Mouse (Mus musculus): ENCODE results near the gene Ppp1r12c. TPM values are rescaled to one million over a fixed set of nuclear protein-coding genes. Genes with fewer than 3 reads are reported as not detected.

Ppp1r12c gene
- total and polyA plus RNA-seq, 3 experiments = 64.2 to 153 TPM; not detected in 1

DNA sequence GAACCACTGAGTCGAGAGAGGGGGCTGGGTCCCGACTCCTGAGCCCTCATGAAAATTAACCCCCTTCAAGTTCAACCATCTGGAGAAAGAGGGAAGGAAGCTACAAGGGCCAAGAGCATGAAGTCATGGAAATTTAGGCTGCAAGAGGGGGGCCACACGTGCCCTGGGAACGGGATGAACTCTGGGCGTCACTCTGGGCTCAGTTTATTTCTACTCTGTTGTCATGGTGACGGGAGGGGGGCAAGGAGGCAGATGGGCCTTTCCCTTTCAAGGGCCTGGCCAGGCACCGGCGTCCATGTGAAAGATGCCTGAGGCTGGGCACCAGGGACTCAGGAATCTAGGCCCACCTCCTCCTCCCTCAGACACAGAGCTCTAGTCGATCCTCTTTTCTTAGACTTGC lies 3.2 kb downstream of the Ppp1r12c start:
- DNase-seq (ENCODE audit: low read depth, low spot score) = no peak
- peaks cover 2 to 31% of the 10 kb centered on the region in 2 experiments for H3K4me1 ChIP-seq (ENCODE audit: control insufficient read depth in 1 of 2, insufficient read depth in 2 of 2, low read length in 2 of 2)
- H3K27ac ChIP-seq (ENCODE audit: control insufficient read depth, low read depth, low read length) = no peak overlapping the region
- TF ChIP-seq MAZ (IDR thresholded peaks at IDR 0.05; ENCODE audit: low read depth, low read length) (no peak), ZMIZ1 (IDR thresholded peaks at IDR 0.05; ENCODE audit: low read depth, low read length) (no peak), TBP (IDR thresholded peaks at IDR 0.05; ENCODE audit: low read depth, low read length) (no peak)
- H3K79me2 ChIP-seq (ENCODE audit: control insufficient read depth, insufficient read depth, low read length, poor library complexity) = peaks cover 59% of the 10 kb centered on the region
- no peak overlapping the region for H3K4me3 ChIP-seq (ENCODE audit: control insufficient read depth in 1 of 2, insufficient read depth in 1 of 2, low read depth in 2 of 2, low read length in 2 of 2)
- no peak overlapping the region for H3K9ac ChIP-seq (ENCODE audit: control insufficient read depth, low read depth, low read length, poor library complexity, severe bottlenecking)
- no peaks in the 10 kb centered on the region for H3K27me3 ChIP-seq (ENCODE audit: control insufficient read depth in 1 of 2, insufficient read depth in 2 of 2, low read length in 2 of 2)
- peaks cover 8 to 34% of the 10 kb centered on the region in 2 experiments for H3K36me3 ChIP-seq (ENCODE audit: control insufficient read depth in 1 of 2, insufficient read depth in 2 of 2, low read length in 2 of 2)
- no peaks in the 10 kb centered on the region for H3K9me3 ChIP-seq (replicated peaks; ENCODE audit: insufficient read depth, low read length)

DNA sequence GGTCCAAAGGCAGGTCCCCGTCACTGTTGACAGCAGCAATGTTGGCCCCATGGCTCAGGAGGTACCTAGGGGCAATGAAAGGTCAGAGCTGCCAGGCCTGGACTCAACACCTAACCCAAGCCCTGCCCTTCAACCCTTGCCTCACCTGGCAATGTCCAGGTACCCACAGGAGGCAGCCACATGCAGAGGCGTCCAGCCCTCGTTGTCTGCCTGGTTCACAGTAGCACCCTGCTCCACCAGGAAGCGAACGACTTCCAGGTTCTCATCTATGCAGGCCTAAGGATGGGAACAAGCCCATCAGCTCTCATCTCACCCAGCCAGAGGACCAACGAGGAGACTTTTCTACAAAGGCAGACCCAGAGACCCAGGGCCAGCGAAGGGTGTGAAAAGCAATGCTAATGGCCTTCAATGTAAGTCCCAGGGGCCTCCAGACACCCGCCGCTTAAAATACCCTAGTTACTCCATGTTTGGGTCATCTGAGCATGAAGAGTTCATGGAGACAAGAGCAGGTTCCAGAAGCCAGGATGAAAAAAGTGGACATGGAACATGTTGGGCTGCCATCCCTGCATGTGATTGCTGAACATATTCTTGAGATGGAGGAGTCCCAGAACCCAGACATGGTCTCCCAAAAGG lies 4.1 kb downstream of the Ppp1r12c start:
- Histone ChIP-seq H3K9ac (ENCODE audit: control insufficient read depth, low read depth, low read length, poor library complexity, severe bottlenecking) (no peak overlapping the region), H3K27ac (ENCODE audit: control insufficient read depth, low read depth, low read length) (no peak overlapping the region), H3K36me3 (ENCODE audit: control insufficient read depth in 1 of 2, insufficient read depth in 2 of 2, low read length in 2 of 2) (peaks cover 8 to 29% of the 10 kb centered on the region in 2 experiments), H3K4me1 (ENCODE audit: control insufficient read depth in 1 of 2, insufficient read depth in 2 of 2, low read length in 2 of 2) (peaks cover 0 to 34% of the 10 kb centered on the region in 2 experiments; a peak in 3 of 4 replicates), H3K4me3 (ENCODE audit: control insufficient read depth in 1 of 2, insufficient read depth in 1 of 2, low read depth in 2 of 2, low read length in 2 of 2) (no peak overlapping the region), H3K79me2 (ENCODE audit: control insufficient read depth, insufficient read depth, low read length, poor library complexity) (peaks cover 60% of the 10 kb centered on the region), H3K27me3 (ENCODE audit: control insufficient read depth in 1 of 2, insufficient read depth in 2 of 2, low read length in 2 of 2) (no peaks in the 10 kb centered on the region), H3K9me3 (replicated peaks; ENCODE audit: insufficient read depth, low read length) (no peaks in the 10 kb centered on the region)
- TF ChIP-seq NRF1 (IDR thresholded peaks at IDR 0.05; ENCODE audit: insufficient read depth, low read depth, low read length, poor library complexity, severe bottlenecking) = no peak
- no peak for TF ChIP-seq E2F4 (IDR thresholded peaks at IDR 0.05; ENCODE audit: borderline replicate concordance, low read depth, low read length)
- no peak for TF ChIP-seq ZKSCAN1 (IDR thresholded peaks at IDR 0.05; ENCODE audit: low read depth, low read length)
- TF ChIP-seq TCF12 (IDR thresholded peaks at IDR 0.05; ENCODE audit: low read depth, low read length) = no peak
- TF ChIP-seq HCFC1 (IDR thresholded peaks at IDR 0.05; ENCODE audit: low read depth, low read length) = no peak
- TF ChIP-seq MAX (IDR thresholded peaks at IDR 0.05; ENCODE audit: low read length) = no peak
- no peak for TF ChIP-seq MAZ (IDR thresholded peaks at IDR 0.05; ENCODE audit: low read depth, low read length)
- no peak for TF ChIP-seq GABPA (IDR thresholded peaks at IDR 0.05; ENCODE audit: low read depth, low read length)
- no peak for TF ChIP-seq BHLHE40 (IDR thresholded peaks at IDR 0.05; ENCODE audit: borderline replicate concordance, low read depth, low read length)
- DNase-seq (ENCODE audit: low read depth, low spot score) = no peak

DNA sequence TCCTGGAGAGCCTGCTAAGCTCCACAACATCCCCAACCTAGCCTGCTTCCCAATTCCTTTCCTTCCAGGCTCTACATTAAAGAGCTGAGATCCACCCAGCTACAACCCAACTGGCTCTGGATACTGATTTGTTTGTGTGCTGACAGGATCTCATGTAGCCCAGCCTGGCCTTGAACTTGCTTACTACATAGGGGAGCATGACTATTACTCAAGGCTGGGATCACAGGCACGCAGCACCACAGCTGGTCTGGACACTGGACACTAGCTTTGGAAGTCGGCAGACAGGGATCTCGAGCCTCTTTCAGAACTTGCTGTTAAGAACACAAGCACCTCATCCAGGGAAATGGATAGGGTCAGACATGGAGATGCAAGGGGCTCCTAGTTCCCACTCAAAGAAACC lies 5.0 kb downstream of the Ppp1r12c start:
- Histone ChIP-seq H3K27ac (ENCODE audit: control insufficient read depth, low read depth, low read length) (no peak overlapping the region), H3K9me3 (replicated peaks; ENCODE audit: insufficient read depth, low read length) (no peaks in the 10 kb centered on the region), H3K4me1 (ENCODE audit: control insufficient read depth in 1 of 2, insufficient read depth in 2 of 2, low read length in 2 of 2) (peaks cover 0 to 43% of the 10 kb centered on the region in 2 experiments; a peak in 3 of 4 replicates), H3K79me2 (ENCODE audit: control insufficient read depth, insufficient read depth, low read length, poor library complexity) (peaks cover 57% of the 10 kb centered on the region), H3K36me3 (ENCODE audit: control insufficient read depth in 1 of 2, insufficient read depth in 2 of 2, low read length in 2 of 2) (peaks cover 10 to 33% of the 10 kb centered on the region in 2 experiments), H3K4me3 (ENCODE audit: control insufficient read depth in 1 of 2, insufficient read depth in 1 of 2, low read depth in 2 of 2, low read length in 2 of 2) (no peak overlapping the region), H3K9ac (ENCODE audit: control insufficient read depth, low read depth, low read length, poor library complexity, severe bottlenecking) (no peak overlapping the region), H3K27me3 (ENCODE audit: control insufficient read depth in 1 of 2, insufficient read depth in 2 of 2, low read length in 2 of 2) (no peaks in the 10 kb centered on the region)
- no peak for DNase-seq (ENCODE audit: low read depth, low spot score)
- TF ChIP-seq ZNF384 (IDR thresholded peaks at IDR 0.05; ENCODE audit: low read depth, low read length) = no peak
- no peak for TF ChIP-seq CHD1 (IDR thresholded peaks at IDR 0.05; ENCODE audit: low read depth, low read length)
- TF ChIP-seq ZMIZ1 (IDR thresholded peaks at IDR 0.05; ENCODE audit: low read depth, low read length) = no peak
- TF ChIP-seq POLR2A (IDR thresholded peaks at IDR 0.05; ENCODE audit: control insufficient read depth in 1 of 2, insufficient read depth in 1 of 2, low read depth in 1 of 2, low read length in 2 of 2, poor library complexity in 1 of 2) = no peak
- TF ChIP-seq MXI1 (IDR thresholded peaks at IDR 0.05; ENCODE audit: low read depth, low read length) = no peak
- no peak for TF ChIP-seq USF1 (IDR thresholded peaks at IDR 0.05; ENCODE audit: low read depth, low read length)
- no peak for TF ChIP-seq MEF2A (IDR thresholded peaks at IDR 0.05; ENCODE audit: extremely low read depth, insufficient replicate concordance, low read depth, low read length, poor library complexity, severe bottlenecking)
- TF ChIP-seq ELF1 (IDR thresholded peaks at IDR 0.05; ENCODE audit: low read depth, low read length) = no peak
- no peak for TF ChIP-seq RCOR1 (IDR thresholded peaks at IDR 0.05; ENCODE audit: low read depth, low read length)
- no peak for TF ChIP-seq TAL1 (IDR thresholded peaks at IDR 0.05; ENCODE audit: low read length)
- TF ChIP-seq KAT2A (conservative IDR thresholded peaks at IDR 0.05; ENCODE audit: low read depth, low read length) = no peak
- no peak for TF ChIP-seq JUND (IDR thresholded peaks at IDR 0.05; ENCODE audit: low read depth, low read length)
- TF ChIP-seq NELFE (IDR thresholded peaks at IDR 0.05; ENCODE audit: low read depth, low read length) = no peak
- no peak for TF ChIP-seq RAD21 (IDR thresholded peaks at IDR 0.05; ENCODE audit: low read depth, low read length)

All from MEL (cell line).